Mouse (Mus musculus): ENCODE results near the gene Clasp1.

DNA sequence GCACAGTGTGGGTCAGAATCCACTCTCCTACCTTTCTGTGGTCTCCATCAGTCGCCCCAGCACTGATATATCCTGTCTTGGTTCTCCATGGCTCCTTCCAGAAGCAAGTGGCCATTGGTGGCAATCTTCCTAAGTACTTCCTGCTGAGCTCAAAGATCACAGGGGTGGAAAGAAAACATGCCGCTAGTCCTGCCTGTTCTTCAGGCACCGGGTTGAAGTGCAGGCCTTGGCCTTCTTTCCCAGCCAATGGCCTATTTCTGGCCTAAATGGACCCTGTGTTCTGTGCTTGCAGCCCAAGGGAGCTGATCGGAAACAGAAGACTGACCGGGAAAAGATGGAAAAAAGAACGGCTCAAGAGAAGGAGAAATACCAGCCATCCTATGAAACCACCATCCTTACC, 269.9 kb downstream of the Clasp1 start:
- no peak for TF ChIP-seq CTCF (IDR thresholded peaks at IDR 0.05; ENCODE audit: control insufficient read depth, insufficient read depth, low read length)
- TF ChIP-seq POLR2A (IDR thresholded peaks at IDR 0.05; ENCODE audit: borderline replicate concordance, control insufficient read depth, low read depth, low read length), result no peak
